Mouse (Mus musculus): ENCODE results near the gene Zbtb17.

Zbtb17 gene

GRCm38 (mm10) chr4:141487581-141487980 lies 43.1 kb downstream of the Zbtb17 start:
- DNase-seq (ENCODE audit: low read depth, low spot score): no peak

GRCm38 (mm10) chr4:141488670-141489069 lies 44.2 kb downstream of the Zbtb17 start:
- no peak for DNase-seq (ENCODE audit: low read depth, low spot score)

- no peak for DNase-seq (ENCODE audit: low read depth, low spot score)
These were observed 56.2 kb downstream of the Zbtb17 start for GRCm38 (mm10) chr4:141500637-141501036.

GRCm38 (mm10) chr4:141501058-141501457 lies 56.6 kb downstream of the Zbtb17 start:
- no peak for DNase-seq (ENCODE audit: low read depth, low spot score)

- DNase-seq (ENCODE audit: low read depth, low spot score): no peak
These were observed 58.3 kb downstream of the Zbtb17 start for GRCm38 (mm10) chr4:141502723-141503122.

GRCm38 (mm10) chr4:141504471-141504870 lies 60.0 kb downstream of the Zbtb17 start:
- DNase-seq (ENCODE audit: low read depth, low spot score): no peak

- no peak for DNase-seq (ENCODE audit: low read depth, low spot score)
These were observed 61.4 kb downstream of the Zbtb17 start for GRCm38 (mm10) chr4:141505810-141506209.

- DNase-seq (ENCODE audit: low read depth, low spot score): peak; percentile 6
These were observed 61.9 kb downstream of the Zbtb17 start for GRCm38 (mm10) chr4:141506352-141506751.

- DNase-seq (ENCODE audit: low read depth, low spot score): no peak
These were observed 62.4 kb downstream of the Zbtb17 start for GRCm38 (mm10) chr4:141506893-141507292.

- DNase-seq (ENCODE audit: low read depth, low spot score): no peak
These were observed 66.0 kb downstream of the Zbtb17 start for GRCm38 (mm10) chr4:141510457-141510856.

GRCm38 (mm10) chr4:141512145-141512544 lies 67.7 kb downstream of the Zbtb17 start:
- no peak for DNase-seq (ENCODE audit: low read depth, low spot score)

- DNase-seq (ENCODE audit: low read depth, low spot score): no peak
These were observed 69.8 kb downstream of the Zbtb17 start for GRCm38 (mm10) chr4:141514179-141514641.

Data from retina, adult 2 months (tissue).